Mouse (Mus musculus) left cerebral cortex, postnatal 4 days (tissue): Measurements from ENCODE around the gene Chkb. TPM values are rescaled to one million over a fixed set of nuclear protein-coding genes. Genes with fewer than 3 reads are reported as not detected.
A peak's percentile ranks its signal among the peaks of the same experiment; 100 is the strongest.

Experiments
- DNase-seq: peaks from one replicate; pipeline ENCODE4 v3.0.0-alpha.2; 2022
- intact Hi-C: fragments of 180-260 bp; cut with DNase I; formaldehyde crosslinking; loops from one replicate; pipeline ENCODE4 v1.15.1; 2025
- total RNA-seq, 2 experiments: library from RNA; stranded (reverse); gene quantifications; 2 replicates each; pipeline ENCODE4 v1.2.3; 2021

The Chkb gene
- 10 to 100 TPM; 75.8 TPM for total RNA-seq

DNA sequence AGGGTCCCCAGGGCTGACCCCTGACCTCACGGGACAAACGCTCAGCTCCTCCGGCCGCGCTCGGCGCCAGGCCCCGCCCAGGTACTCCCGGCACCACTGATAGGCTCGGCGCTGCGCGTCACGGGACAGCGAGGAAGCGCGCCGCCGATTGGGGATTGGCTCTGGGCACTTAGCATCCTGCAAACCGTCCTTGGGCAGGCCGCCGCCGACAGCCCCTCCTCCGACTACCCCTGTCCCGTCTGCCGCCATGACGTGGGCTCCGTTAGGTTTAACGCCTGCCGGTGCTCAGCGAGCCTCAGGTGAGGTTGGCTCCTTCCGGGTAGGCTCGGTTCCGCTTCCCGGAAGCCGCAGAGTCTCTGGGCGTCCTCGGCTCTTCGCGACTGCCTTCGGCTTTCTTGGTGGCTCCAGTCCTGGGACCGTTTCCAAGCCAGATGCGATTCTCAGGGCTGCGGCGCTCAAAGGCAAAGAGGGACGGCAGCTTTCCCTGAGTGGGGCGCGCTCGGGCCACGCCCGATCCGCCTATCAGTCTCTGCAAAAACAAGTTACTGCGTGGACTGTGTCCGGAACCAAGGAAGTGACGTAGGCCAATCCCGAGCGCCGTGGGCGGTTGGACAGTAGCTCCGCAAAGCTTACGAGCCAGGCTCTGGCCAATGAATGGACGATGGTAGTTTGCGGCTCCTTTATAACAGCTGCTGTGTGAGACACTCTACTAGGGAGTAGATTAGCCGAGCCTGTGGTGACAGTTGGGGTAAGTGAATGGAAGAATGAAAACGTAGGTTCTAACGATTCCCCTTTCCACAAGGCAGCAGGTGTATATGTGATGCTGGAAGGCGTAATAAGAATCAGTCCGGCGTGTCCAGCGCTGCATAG, at the start of gene Chkb, which contains the start of the genes C730034F03Rik and Gm44502:
Chkb (minus strand) TSS at position 557 of the 870 bp plus-strand sequence.
C730034F03Rik (plus strand) TSS at position 238 of the 870 bp plus-strand sequence.
Gm44502 (minus strand) TSS at position 345 of the 870 bp plus-strand sequence.
- peak; percentile 94 for DNase-seq
- intact Hi-C loops: no loop called here

DNA sequence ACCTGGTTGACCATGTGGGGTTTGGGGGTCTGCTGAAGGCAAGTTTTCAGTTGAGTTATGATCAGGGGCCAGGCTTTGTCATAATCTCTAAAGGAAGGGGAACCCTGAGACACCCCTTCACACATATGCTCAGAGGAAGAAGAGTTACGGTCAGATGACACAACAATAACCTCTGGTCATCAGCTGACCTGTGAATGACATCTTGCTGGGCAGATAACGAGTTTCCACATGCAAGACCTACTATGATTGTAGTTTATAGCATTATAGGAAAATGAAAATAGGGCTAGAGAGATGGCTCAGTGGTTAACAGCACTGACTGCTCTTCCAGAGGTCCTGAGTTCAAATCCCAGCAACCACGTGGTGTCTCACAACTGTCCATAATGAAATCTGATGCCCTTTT, 48.9 kb upstream of the Chkb start:
- no peak for DNase-seq
- intact Hi-C loops: no loop called here

DNA sequence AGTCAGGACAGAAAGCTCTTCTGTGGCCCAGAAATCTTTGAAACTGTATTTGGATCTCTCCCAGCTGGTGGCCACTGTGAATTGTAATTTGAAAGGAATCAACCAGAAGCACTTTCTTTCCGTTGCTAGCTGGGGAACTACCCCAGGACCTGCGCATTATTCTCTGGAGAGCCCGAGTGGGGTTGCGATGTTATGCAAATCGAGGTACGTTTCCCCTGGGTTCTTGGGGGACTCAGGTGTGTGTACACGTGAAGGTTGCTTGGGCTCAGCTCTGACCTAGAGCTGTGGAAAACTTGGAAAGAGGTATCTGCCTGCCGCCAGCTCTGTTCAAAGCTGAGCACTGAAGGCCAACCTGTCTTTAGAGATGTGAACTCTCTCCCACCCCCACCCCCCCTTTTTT, 48.1 kb upstream of the Chkb start:
- intact Hi-C loops: no loop called here
- DNase-seq: no peak

DNA sequence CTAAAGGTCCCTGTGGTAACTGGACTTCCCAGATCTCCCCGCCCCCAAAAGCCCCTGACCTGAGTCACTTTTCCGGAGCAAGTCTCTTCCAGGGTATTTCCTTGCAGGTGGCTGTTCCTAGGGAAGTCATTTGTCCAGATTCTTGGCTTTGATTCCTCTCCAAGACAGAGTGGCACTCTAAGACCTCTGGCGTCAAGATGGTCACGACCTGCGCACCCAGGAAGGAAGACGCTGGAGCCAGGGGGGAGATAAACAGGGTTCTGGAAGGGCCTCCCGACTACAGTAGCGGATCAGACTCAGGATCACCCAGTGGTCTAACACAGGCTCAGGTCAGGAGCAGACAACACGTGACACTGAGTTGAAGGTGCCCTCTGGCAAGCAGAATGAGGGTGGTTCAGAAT, 47.4 kb upstream of the Chkb start, which contains the start of gene Arsa:
Arsa (minus strand) TSS at position 335 of the 401 bp plus-strand sequence.
- DNase-seq: no peak
- intact Hi-C loops: no loop called here

DNA sequence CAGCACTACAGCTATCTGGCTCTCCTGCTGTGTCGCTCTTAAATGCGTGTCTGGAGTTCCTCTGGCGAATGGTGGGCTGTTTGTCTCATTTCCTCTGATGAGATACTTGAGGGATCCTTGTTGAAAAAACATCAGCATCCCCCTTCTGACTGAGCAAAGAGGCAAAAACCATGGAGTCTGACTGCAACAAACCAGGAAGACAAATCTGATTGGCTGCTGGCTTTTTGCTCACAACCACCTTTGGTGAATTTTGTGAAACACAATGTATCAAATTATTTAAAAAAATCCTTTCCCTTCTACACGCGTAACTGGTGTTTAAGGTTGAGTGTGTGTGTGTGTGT, 46.7 kb upstream of the Chkb start:
- intact Hi-C loops: no loop called here
- DNase-seq: no peak

DNA sequence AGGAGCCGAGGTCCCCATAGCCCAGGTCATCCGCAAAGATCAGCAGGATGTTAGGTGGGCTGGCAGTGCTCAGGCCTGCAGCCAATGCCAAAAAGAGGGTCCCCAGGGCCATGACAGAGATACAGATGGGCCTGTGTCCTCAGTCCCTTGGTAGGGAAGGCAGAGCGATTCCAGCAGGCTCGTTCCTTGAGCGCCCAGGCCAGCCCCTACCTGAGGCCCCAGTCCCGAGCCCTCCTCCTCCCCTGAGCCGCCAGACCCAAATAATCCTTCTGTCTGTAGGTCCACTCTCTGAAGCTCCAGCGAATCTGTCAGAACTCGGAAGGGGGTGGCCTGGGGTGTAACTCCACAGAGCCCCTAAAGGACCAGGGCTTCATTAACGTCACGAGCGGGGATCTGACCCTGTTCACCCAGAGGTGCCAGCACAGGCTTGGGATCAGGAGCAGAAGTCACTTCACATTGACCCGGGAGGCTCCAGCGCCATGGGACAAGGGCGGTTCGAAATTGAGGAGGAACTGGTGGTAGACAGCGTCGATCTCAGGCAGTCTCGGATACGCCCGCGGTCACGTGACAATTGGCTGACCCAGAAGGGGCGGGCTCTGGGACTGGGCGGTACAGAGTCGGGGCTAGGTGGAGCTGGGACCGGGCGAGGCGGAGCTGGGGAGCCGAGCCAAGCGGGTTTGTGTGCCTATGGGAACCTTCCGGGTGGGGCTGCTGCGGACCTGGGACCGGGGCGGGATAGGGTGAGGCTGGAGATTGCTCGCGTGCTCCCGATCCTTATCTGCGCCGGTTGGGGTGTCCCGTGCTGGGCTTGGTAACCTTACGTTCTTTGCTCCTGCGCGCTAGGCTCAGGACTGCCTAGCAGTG, 46.1 kb upstream of the Chkb start:
- DNase-seq: peak; percentile 93
- intact Hi-C loops: no loop called here

DNA sequence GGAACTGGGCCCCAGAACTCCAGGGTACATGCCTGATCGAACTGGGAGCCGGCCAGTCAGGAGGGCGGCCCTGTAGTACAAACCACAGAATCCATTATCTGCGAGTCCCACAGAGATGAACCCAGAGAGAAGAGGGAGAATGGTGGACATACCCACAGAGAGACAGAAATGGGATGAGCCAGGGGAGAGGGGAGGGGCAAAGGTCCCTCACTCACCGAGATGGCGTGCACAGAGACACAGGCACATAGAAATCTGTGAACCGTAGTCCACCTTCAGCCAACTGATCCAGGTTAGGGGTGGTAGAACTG, 45.5 kb upstream of the Chkb start:
- intact Hi-C loops: no loop called here
- DNase-seq: no peak

DNA sequence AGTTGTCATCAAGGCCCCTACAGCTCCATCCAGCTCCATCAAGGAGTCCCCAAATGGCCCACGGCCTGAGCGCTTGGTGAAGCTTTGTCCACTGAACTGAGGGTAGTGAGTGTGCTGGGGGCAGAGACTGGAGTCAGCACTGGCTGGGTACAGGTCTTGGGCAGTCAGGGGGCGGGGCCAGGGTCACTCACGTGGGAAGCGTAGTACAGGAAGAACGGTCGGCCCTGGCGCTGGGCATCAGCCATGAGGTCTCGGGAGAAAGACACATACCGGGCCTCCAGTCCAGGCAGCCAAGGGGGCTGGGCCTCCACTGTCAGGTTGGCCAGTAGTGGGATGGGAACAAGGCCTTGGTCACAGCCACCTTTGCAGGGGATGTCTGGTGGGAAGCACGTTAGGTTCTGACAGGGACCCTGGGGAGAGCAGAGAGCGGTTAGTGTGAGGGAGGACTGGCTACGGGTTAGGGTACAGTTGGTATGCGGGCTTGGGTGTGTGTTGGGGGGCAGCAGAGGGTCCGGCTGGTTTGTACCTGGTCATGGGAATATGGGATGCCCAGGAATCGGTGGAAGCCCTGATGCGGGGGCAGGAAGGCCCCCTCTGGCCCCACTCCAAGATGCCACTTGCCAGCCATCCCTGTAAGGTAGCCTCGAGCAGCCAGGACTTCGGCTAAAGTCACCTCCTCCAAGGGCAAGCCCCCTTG, 45.0 kb upstream of the Chkb start:
- DNase-seq: no peak
- intact Hi-C loops: no loop called here

DNA sequence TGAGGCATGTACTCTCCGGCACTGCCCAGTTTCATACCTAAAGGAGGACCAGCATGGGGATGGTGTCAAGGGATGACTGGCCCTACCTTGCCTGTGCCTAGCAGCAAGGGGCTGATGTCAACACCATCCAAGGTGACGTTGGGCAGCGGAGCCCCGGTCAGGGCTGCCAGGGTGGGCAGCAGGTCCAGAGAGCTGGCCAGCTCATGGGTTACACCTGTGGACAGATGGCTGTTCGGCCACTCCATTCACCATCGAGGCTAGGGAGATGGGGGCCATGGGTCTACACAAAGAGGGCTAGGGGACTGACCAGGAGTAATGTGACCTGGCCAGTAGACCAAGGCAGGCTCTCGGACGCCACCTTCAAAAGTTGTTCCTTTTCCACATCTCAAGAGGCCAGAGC, 44.2 kb upstream of the Chkb start:
- intact Hi-C loops: no loop called here
- DNase-seq: no peak

DNA sequence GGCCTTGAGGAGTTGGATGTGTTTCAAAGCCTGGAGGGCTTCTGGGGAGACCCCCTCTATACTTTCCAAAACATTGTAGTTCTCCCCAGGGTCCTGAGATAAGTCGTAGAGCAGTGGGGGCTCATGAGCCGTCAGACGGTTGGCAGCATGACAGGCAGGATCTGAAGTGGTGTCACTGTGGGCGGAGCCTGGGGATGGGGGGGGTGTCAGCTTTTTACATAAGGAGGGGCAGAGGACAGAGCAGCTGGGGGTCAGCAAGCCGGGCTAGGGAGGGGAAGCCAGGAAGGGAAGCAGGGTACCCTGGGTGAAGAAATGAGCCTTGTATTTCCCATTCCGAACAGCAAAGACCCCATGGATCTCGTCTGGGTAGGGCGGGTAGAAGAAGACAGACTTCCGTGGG, 43.7 kb upstream of the Chkb start:
- intact Hi-C loops: no loop called here

DNA sequence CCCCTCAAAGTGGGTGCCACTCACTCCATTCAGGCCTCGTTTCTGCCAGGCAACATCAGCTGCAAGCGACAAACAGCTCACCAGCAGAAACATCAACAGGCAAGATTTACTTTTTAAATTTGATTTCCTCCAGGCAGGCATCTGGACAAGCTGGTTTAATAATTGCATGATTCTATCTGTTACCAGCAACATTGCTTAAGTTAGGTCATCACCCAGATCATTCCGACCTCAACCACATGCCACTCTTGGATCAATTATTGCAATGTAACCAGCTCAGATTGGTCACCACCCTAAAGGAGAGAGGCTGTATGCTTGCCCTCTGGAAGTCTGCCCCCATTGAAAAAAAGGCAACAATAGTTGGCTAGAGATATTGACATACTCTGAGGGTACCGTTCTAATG, 41.8 kb upstream of the Chkb start:
- intact Hi-C loops: no loop called here
- DNase-seq: no peak

More for the DNA sequence above, 43.7 kb upstream of the Chkb start:
- DNase-seq: no peak

DNA sequence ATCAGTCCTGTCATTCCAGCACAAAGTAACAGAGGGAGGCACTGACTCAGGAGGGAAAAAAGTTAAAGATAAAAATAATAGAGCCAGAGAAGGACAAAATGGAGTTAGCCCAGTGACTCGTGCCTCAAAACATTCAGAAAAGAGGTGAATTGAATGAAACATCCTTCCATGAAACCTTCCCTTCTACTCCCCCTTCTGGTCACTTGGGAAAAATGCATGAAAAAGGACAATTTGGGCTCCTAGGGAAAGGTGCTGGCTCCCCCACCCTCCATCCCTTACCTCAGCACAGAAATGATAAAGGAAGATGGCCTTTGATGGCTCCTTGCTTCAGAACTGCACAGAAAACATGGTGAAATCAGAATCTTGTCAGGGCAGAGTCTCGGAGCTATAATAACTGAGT, 38.9 kb upstream of the Chkb start:
- DNase-seq: no peak
- intact Hi-C loops: no loop called here

DNA sequence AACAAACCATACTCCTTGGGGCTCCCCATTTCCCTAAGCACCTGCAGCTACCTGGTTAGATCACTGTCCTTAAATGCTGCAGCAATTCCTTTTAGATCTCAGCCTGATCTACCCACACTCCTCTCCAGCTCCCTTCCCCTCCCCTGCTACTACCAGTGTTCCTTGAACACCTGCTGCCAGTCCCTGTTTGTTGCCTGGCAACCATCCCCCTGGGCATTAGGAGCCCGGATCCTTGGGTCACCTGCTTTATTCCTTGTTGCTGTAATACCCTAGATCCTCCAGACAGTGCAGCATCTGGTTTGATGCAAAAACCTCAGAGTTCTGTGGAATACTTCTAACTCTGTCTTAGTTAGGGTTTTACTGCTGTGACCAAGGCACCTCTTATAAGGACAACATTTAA, 35.3 kb upstream of the Chkb start:
- DNase-seq: peak; percentile 49
- intact Hi-C loops: no loop called here

DNA sequence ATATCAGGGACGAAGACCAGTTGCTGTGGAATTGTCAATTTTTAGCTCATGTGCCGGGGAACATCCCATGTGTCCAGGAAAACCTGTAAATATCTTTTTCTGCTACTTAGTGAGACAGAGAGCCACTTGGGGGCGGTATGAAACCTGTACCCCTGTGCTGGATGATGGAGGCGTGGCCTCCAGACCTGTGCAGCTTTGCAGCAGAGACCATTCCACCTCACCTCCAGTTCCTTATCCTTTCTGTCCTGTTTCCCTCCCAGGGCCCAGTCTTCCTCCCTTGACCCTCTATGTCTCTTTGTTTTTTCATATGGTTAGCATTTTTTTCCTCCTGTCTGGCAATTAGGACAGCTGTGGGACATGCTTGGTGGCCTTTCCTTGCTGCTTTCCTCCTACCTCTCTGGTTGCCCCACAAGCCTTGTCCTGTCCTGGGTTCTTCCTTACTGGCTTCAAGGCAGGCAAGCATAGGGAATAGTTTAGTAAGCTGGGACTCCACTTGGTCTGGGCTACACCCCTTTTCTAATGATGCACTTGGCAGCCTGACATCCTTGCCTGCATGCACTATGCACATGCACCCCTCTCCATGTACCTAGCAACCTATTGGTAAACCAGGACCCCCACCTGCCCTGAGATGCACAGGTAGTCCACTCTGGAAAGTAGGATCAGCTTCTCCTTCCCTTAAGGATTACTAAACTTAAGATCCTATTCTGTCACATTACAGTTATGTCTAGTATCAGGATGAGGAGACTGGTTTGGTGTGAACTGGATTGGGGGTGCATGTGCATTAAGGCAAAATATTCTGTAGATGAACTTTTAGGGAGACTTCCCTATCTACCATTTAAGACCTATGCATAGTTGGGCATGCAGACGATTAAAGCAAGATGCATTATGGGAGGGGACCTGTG, 33.9 kb upstream of the Chkb start:
- intact Hi-C loops: no loop called here
- DNase-seq: no peak

DNA sequence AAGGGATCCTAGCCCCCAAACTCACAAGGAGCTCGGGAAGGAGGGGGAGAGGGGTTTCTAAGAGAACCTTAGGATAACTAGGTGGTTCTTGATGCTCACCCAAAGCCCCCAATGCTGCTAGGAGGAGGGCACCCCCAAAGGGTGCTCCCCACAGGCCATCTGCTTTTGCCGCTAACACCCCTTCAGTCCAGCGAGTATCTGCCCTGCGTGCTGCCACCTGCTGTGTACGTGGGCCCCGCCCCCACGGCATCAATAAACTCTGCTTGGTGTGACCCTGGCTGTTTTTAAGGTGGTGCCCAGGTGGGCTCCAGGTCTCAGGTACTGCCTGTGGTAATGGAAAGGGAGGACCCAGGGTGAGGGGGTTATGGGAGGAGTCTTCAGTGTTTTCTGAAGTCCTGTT, 32.5 kb upstream of the Chkb start:
- DNase-seq: no peak
- intact Hi-C loops: no loop called here

DNA sequence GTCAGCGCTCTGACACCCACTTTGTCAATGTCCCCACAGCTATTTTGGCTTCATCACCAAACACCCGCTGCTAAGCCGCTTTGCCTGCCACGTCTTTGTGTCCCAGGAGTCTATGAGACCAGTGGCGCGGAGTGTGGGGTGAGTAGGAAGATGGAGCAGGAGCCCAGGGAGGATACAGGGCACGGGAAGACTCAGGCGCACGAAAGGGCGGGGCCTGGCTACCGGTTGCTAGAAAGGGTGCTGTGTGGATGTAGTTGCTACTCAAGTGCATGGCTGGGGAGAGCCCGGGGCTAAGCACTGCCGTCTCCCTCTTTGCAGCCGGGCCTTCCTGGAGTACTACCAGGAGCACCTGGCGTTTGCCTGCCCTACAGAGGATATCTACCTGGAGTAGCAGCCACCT, 31.6 kb upstream of the Chkb start:
- intact Hi-C loops: no loop called here
- DNase-seq: no peak

DNA sequence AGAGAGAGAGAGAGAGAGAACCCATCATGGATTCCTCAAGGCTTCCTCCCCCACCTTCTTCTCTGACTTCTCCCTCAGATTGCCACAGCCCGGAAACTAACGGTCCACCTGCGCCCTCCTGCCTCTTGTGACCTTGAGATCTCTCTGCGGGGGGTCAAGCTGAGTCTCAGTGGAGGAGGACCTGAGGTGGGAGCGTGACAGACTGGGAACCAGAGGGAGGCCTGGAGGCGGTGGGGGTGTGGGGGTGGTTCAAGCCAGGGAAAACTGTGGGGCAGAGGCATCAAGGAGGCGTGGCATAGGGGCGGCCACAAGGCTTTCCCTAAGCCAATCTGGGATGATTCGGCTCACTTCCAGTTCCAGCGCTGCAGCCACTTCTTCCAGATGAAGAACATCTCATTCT, 30.6 kb upstream of the Chkb start:
- intact Hi-C loops: no loop called here
- DNase-seq: no peak

DNA sequence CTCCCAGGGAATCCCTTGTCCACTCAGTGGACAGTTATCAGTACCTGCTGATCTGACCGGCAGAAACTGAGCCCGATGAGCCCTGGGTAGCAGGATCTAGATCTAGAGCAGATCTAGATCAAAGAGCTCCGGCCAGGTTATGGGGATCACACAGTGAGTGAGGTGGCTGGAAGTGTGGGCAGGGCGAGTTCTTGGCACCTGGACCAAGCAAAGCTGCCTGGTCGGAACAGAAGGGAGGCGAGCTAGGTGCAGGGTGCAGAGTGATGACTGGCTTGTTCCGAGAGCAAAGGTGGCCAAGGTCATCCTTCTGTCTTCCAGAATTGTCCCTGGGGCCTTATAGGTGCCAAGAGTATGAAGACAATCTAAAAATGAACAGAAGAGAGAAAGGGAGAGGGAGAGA, 30.1 kb upstream of the Chkb start:
- no peak for DNase-seq
- intact Hi-C loops: no loop called here

DNA sequence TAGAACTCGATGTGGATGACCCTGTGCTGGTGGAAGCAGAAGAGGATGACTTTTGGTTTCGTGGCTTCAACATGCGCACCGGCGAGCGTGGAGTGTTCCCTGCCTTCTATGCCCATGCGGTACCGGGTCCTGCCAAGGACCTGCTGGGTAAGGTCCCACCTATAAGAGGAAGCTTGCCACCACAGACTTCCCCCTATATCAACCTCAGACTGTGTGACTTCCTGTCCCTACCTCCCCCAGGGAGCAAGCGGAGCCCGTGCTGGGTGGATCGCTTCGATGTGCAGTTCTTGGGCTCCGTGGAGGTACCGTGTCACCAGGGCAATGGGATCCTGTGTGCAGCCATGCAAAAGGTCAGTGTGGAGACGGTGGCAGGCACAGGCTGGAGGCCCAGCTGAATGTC, 29.2 kb upstream of the Chkb start:
- intact Hi-C loops: no loop called here
- DNase-seq: no peak

DNA sequence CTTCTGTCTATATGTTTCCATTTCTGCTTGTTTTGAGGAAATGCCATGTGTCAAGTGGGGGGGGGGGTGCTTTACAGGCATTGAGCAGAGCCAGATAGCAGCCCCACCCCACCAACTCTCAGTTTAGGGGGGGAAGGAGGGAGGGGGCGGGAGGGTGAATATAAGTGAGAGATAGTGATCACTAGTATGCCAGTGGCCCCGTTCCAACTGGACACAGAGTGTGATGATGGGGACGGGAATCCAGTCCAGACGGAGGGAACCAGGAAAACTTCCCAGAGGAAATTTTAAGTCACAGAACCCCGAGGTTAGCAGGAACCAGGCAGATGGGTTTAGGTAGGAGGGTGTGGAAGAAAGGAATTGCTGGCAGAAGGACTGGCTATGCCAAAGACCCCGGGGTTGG, 25.9 kb upstream of the Chkb start:
- intact Hi-C loops: no loop called here
- no peak for DNase-seq
